Mouse (Mus musculus) cerebellum, adult 9-11 months (tissue): ENCODE results near the gene Gm49601.
A peak's percentile ranks its signal among the peaks of the same experiment; 100 is the strongest.

Source experiments
- DNase-seq: peaks from one replicate; pipeline ENCODE4 v3.0.0; 2022

Gene Gm49601

DNA sequence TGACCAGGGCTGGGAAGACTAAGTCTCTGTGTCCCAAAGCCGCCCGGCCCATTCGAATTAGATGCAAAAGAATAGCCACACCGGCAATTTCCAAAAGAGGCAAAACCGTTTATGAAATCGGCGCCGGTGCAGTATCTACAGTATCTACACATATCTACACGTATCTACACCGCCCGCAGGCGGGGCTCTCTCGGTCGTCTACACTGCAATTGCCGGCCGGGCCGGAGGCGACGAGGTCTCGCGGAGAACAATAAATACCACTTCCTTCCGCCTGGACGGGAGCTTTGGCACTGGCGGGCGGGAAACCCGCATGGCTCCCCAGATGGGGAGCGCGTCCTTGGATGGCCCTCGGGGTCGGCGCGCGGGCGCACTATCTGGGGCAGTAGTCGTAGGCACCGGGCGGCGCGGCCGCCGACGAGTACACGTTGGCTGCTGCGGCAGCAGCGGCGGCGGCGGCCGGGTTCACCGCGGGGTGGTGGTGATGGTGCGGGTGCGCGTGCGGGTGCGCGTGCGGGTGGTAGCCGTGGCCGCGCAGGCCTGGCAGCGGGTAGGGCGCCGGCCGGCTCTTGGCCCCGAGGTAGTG, 44.5 kb downstream of the Gm49601 start:
- no peak for DNase-seq

- DNase-seq: no peak
Measured at GRCm38 (mm10) chr16:18581050-18581622, 45.1 kb downstream of the Gm49601 start.

- no peak for DNase-seq
Measured at GRCm38 (mm10) chr16:18580389-18580788, 45.8 kb downstream of the Gm49601 start.

- no peak for DNase-seq
Measured at GRCm38 (mm10) chr16:18577599-18578160, 48.5 kb downstream of the Gm49601 start.

- DNase-seq: no peak
Measured at GRCm38 (mm10) chr16:18577071-18577470, 49.2 kb downstream of the Gm49601 start.

DNA sequence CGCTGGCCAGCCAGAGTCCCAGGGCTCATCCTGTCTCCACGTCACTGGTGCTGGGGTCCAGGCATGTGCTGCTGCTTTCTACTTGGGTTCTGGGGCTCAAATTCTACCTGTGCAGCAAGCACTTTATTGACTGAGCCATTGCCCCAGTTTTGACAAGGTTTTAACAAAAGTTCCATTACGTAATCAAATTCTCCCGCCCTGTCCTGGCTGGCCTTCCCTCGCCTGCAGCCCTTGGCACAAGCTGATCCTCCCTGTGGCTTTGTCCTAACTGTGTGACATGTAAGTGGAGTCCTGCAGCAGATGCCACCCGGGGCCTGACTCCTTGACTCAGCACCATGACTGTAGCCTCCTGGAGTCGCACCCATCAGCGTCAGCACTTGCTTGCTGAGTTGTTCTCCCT, 52.0 kb downstream of the Gm49601 start:
- DNase-seq: peak; percentile 14
